Mouse (Mus musculus) CH12.LX (cell line): ENCODE measurements around the gene Vwa3a. TPM values are rescaled to one million over a fixed set of nuclear protein-coding genes. Genes with fewer than 3 reads are reported as not detected.

Experiments
- DNase-seq: peaks from one replicate; pipeline ENCODE4 v3.0.0-alpha.2; 2013; ENCODE audit errors: extremely low read depth
- H3K27ac ChIP-seq: 2 replicates; pipeline ENCODE4 v1.5.1; 2012; ENCODE audit warnings: low read depth, mild to moderate bottlenecking, control low read depth, moderate library complexity; ENCODE audit not compliant: insufficient read depth
- H3K27me3 ChIP-seq: replicated peaks from 2 replicates; pipeline ENCODE3; 2012; ENCODE audit warnings: inconsistent platforms
- H3K36me3 ChIP-seq, 2 experiments: replicated peaks in 1 of 2; 2 replicates each; pipeline versions ENCODE3 to v1.6.1; 2012; ENCODE audit warnings: inconsistent platforms in 1 of 2, low read length in 1 of 2, mild to moderate bottlenecking in 1 of 2, mixed read lengths in 1 of 2, moderate library complexity in 1 of 2; ENCODE audit not compliant: control insufficient read depth in 1 of 2, insufficient read depth in 1 of 2
- H3K4me1 ChIP-seq, 2 experiments: 2 replicates each; pipeline ENCODE4 v1.6.1; 2012; ENCODE audit warnings: inconsistent platforms in 1 of 2, moderate library complexity in 1 of 2; ENCODE audit not compliant: insufficient read depth in 2 of 2, control insufficient read depth in 1 of 2
- H3K4me2 ChIP-seq: 2 replicates; pipeline ENCODE4 v1.6.1; 2012; ENCODE audit warnings: low read depth, mild to moderate bottlenecking, control low read depth; ENCODE audit not compliant: poor library complexity, insufficient read depth, severe bottlenecking
- H3K4me3 ChIP-seq, 3 experiments: fragments of 150-350 bp in 1 of 3; sonication (generic) in 1 of 3; replicated peaks in 1 of 3; 2 replicates each; pipeline versions ENCODE3 to v1.5.1; 2011 to 2012; ENCODE audit warnings: low read depth in 2 of 3, low read length in 2 of 3, mild to moderate bottlenecking in 2 of 3, moderate library complexity in 2 of 3, control low read depth in 1 of 3, improper control_type of control experiment in 1 of 3, inconsistent platforms in 1 of 3, mixed read lengths in 1 of 3; ENCODE audit not compliant: poor library complexity in 1 of 3
- H3K79me2 ChIP-seq: replicated peaks from 2 replicates; pipeline ENCODE4 v1.6.1; 2012; ENCODE audit warnings: mild to moderate bottlenecking, moderate library complexity; ENCODE audit not compliant: control insufficient read depth, poor library complexity, insufficient read depth, severe bottlenecking; ENCODE audit errors: extremely low read depth
- H3K9ac ChIP-seq: 2 replicates; pipeline ENCODE4 v1.6.1; 2012; ENCODE audit warnings: low read depth, mild to moderate bottlenecking, control low read depth, moderate library complexity; ENCODE audit not compliant: insufficient read depth
- H3K9me3 ChIP-seq: replicated peaks from 2 replicates; pipeline ENCODE3; 2012; ENCODE audit warnings: low read length, inconsistent platforms, mixed read lengths
- BHLHE40 ChIP-seq: IDR thresholded peaks from 2 replicates; pipeline ENCODE4 v1.6.1; 2011; ENCODE audit warnings: mild to moderate bottlenecking, low read depth, low read length, improper control_type of control experiment
- CHD2 ChIP-seq: IDR thresholded peaks from 2 replicates; pipeline ENCODE4 v1.6.1; 2011; ENCODE audit warnings: low read length, improper control_type of control experiment
- CTCF ChIP-seq, 2 experiments: IDR thresholded peaks in 1 of 2; conservative IDR thresholded peaks in 1 of 2; 2 replicates each; pipeline ENCODE4 v1.5.1; 2011 to 2012; ENCODE audit warnings: low read depth in 2 of 2, low read length in 2 of 2, improper control_type of control experiment in 1 of 2, inconsistent platforms in 1 of 2, mild to moderate bottlenecking in 1 of 2, moderate library complexity in 1 of 2
- EP300 ChIP-seq: IDR thresholded peaks from 2 replicates; pipeline ENCODE4 v1.6.1; 2011; ENCODE audit warnings: low read length, improper control_type of control experiment
- GABPA ChIP-seq: IDR thresholded peaks from 2 replicates; pipeline ENCODE4 v1.6.1; 2012; ENCODE audit warnings: low read depth, low read length, improper control_type of control experiment, inconsistent platforms; ENCODE audit not compliant: insufficient replicate concordance
- HCFC1 ChIP-seq: IDR thresholded peaks from 2 replicates; pipeline ENCODE4 v1.6.1; 2012; ENCODE audit warnings: low read depth, mild to moderate bottlenecking, inconsistent platforms, low read length, improper control_type of control experiment
- JUN ChIP-seq: IDR thresholded peaks from 2 replicates; pipeline ENCODE4 v1.6.1; 2011; ENCODE audit warnings: low read depth, mild to moderate bottlenecking, low read length, improper control_type of control experiment, moderate library complexity; ENCODE audit not compliant: insufficient read depth
- JUND ChIP-seq: conservative IDR thresholded peaks from 2 replicates; pipeline ENCODE4 v1.6.1; 2011; ENCODE audit warnings: low read depth, low read length, improper control_type of control experiment
- KAT2A ChIP-seq: IDR thresholded peaks from 2 replicates; pipeline ENCODE4 v1.6.1; 2012; ENCODE audit warnings: low read length, improper control_type of control experiment, inconsistent platforms; ENCODE audit not compliant: insufficient replicate concordance
- MEF2A ChIP-seq: IDR thresholded peaks from 2 replicates; pipeline ENCODE4 v1.6.1; 2014; ENCODE audit warnings: low read depth, mild to moderate bottlenecking, inconsistent platforms, low read length, improper control_type of control experiment, borderline replicate concordance
- NELFE ChIP-seq: IDR thresholded peaks from 2 replicates; pipeline ENCODE4 v1.6.1; 2011; ENCODE audit warnings: low read depth, low read length, improper control_type of control experiment
- NRF1 ChIP-seq: IDR thresholded peaks from 2 replicates; pipeline ENCODE4 v1.6.1; 2014; ENCODE audit warnings: low read depth, mild to moderate bottlenecking, inconsistent platforms, low read length, improper control_type of control experiment, moderate library complexity
- PAX5 ChIP-seq: IDR thresholded peaks from 2 replicates; pipeline ENCODE4 v1.6.1; 2012; ENCODE audit warnings: low read length, inconsistent platforms, mixed read lengths
- POLR2AphosphoS2 ChIP-seq: IDR thresholded peaks from 2 replicates; pipeline ENCODE4 v1.6.1; 2011; ENCODE audit warnings: low read depth, low read length, improper control_type of control experiment
- RAD21 ChIP-seq: IDR thresholded peaks from 2 replicates; pipeline ENCODE4 v1.6.1; 2011; ENCODE audit warnings: low read depth, mild to moderate bottlenecking, low read length, improper control_type of control experiment, moderate library complexity
- RCOR1 ChIP-seq: conservative IDR thresholded peaks from 2 replicates; pipeline ENCODE4 v1.6.1; 2012; ENCODE audit warnings: low read depth, mild to moderate bottlenecking, inconsistent platforms, low read length, improper control_type of control experiment
- SMC3 ChIP-seq: IDR thresholded peaks from 2 replicates; pipeline ENCODE4 v1.6.1; 2011; ENCODE audit warnings: low read depth, low read length, improper control_type of control experiment
- TBP ChIP-seq: conservative IDR thresholded peaks from 2 replicates; pipeline ENCODE4 v1.6.1; 2011; ENCODE audit warnings: low read depth, low read length, improper control_type of control experiment
- USF1 ChIP-seq: IDR thresholded peaks from 2 replicates; pipeline ENCODE4 v1.6.1; 2014; ENCODE audit warnings: low read depth, mild to moderate bottlenecking, inconsistent platforms, low read length, improper control_type of control experiment
- ZC3H11A ChIP-seq: IDR thresholded peaks from 2 replicates; pipeline ENCODE4 v1.6.1; 2012; ENCODE audit warnings: low read depth, mild to moderate bottlenecking, inconsistent platforms, low read length, improper control_type of control experiment
- ZNF384 ChIP-seq: IDR thresholded peaks from 2 replicates; pipeline ENCODE4 v1.6.1; 2012; ENCODE audit warnings: low read depth, low read length, improper control_type of control experiment, inconsistent platforms
- dilution Hi-C: fragments of 300-500 bp; cut with MboI; formaldehyde crosslinking; loops from 2 replicates; pipeline ENCODE4 v1.14.3; 2020; ENCODE audit warnings: low sequenced_read_pairs; ENCODE audit not compliant: extremely low pct_unique_long_range_greater_than_20kb, extremely low pct_ligation_motif_present
- in situ Hi-C: fragments of 300-500 bp; cut with MboI; formaldehyde crosslinking; loops from 3 replicates; pipeline ENCODE4 v1.14.3; 2019; ENCODE audit warnings: low sequenced_read_pairs, low pct_ligation_motif_present, low pct_unique_long_range_greater_than_20kb, mixed read lengths
- polyA plus RNA-seq: library from polyadenylated mRNA; unstranded; fragments of >175 nt; gene quantifications from 2 replicates; pipeline ENCODE4 v1.2.1, GENCODE M21; 2012; ENCODE audit warnings: low read depth; ENCODE audit not compliant: insufficient read length
- total RNA-seq, 2 experiments: library from RNA; depleted of rRNA; stranded (reverse); fragments of 300-350 nt in 1 of 2; fragments of >200 nt in 1 of 2; gene quantifications; 2 replicates each; pipeline ENCODE4 v1.2.3; 2012 to 2014

The Vwa3a gene
- total and polyA plus RNA-seq, 3 experiments: not detected

DNA sequence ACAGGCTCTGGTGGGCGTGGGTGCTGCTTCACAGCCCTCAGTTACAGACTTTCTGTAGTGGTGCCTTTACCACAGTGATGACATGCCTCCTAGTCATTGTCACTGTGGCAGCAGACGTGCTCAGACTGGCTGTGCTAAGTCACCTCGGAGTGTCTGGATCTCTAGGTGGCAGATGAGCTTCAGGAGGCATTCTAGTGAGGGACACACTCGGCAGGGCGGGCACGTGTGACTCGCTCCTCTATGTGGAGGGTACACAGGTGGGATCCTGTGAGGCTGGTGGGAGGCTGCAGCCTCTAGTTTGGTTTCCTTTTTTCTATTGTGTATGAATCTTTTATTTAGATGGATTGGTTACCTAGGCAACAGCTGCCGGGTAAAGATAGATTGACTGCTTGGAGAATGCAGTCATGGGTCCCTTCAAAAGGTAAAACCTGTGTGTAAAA, 16.3 kb upstream of the Vwa3a start:
- Histone ChIP-seq H3K9ac (no peak overlapping the region), H3K79me2 (no peaks in the 10 kb centered on the region), H3K4me1 (peaks cover 0 to 17% of the 10 kb centered on the region in 2 experiments; a peak in 2 of 4 replicates), H3K36me3 (peaks cover 4 to 39% of the 10 kb centered on the region in 2 experiments), H3K27ac (no peak overlapping the region), H3K4me3 (no peak overlapping the region), H3K4me2 (no peak overlapping the region), H3K9me3 (no peaks in the 10 kb centered on the region), H3K27me3 (no peaks in the 10 kb centered on the region)
- in situ Hi-C loops (no loop called here), dilution Hi-C loops (no loop called here)
- TF ChIP-seq SMC3: no peak
- no peak for TF ChIP-seq BHLHE40
- no peak for DNase-seq

DNA sequence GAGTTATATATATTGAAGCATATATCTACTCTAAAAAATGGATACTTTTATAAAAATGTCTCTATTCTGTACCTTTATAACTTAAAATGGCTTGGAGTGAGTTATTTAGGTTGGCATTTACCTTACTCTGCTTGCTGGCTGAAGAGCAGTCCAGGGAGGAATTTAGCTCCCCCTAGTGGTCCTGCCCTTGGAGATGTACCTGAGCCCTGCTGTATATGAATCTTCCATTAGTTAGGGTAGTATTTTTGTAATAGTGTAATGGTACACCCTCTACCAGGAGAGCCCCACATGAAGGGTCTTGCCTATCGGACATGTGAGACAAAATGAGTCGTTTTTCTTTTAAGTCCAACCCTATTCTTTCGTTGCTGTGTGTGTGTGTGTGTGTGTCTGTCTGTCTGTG, 11.5 kb upstream of the Vwa3a start:
- dilution Hi-C loops (no loop called here), in situ Hi-C loops (loop anchor here (5.0 kb wide), 1 partner anchor 55 kb away; the partner anchor contains the start of gene Pdzd9)
- Histone ChIP-seq H3K36me3 (peaks cover 11 to 43% of the 10 kb centered on the region in 2 experiments), H3K4me2 (no peak overlapping the region), H3K27me3 (no peaks in the 10 kb centered on the region), H3K9ac (no peak overlapping the region), H3K79me2 (no peaks in the 10 kb centered on the region), H3K27ac (no peak overlapping the region), H3K4me1 (peaks cover 2 to 10% of the 10 kb centered on the region in 2 experiments; a peak in 3 of 4 replicates), H3K9me3 (no peaks in the 10 kb centered on the region), H3K4me3 (no peak overlapping the region)
- peak; percentile 58 for DNase-seq
- TF ChIP-seq NELFE (no peak), ZC3H11A (no peak), USF1 (no peak), CTCF (conservative IDR thresholded peaks at IDR 0.05 in 1 of 2, IDR thresholded peaks at IDR 0.05 in 1 of 2; ENCODE audit: low read depth in 2 of 2, low read length in 2 of 2) (peak; percentile 69 to 75), EP300 (no peak), KAT2A (no peak), TBP (no peak), HCFC1 (no peak), SMC3 (peak; percentile 57), JUND (no peak), CHD2 (no peak), PAX5 (no peak), RAD21 (peak; percentile 43), RCOR1 (no peak), POLR2AphosphoS2 (no peak), NRF1 (no peak), JUN (no peak), MEF2A (no peak), ZNF384 (no peak), GABPA (no peak)
